Mouse (Mus musculus): Measurements from ENCODE around the gene Gm20219.

GRCm38 (mm10) chr17:56522744-56523143 lies 31.4 kb downstream of the Gm20219 start:
- TF ChIP-seq CHD2 (IDR thresholded peaks at IDR 0.05; ENCODE audit: low read depth, low read length) (no peak), ZC3H11A (IDR thresholded peaks at IDR 0.05; ENCODE audit: borderline replicate concordance, low read depth, low read length) (no peak), ZNF384 (IDR thresholded peaks at IDR 0.05; ENCODE audit: low read depth, low read length) (no peak)
